Comparison of ENCODE assay signal across 8 mouse cellular contexts in the genomic region with DNA sequence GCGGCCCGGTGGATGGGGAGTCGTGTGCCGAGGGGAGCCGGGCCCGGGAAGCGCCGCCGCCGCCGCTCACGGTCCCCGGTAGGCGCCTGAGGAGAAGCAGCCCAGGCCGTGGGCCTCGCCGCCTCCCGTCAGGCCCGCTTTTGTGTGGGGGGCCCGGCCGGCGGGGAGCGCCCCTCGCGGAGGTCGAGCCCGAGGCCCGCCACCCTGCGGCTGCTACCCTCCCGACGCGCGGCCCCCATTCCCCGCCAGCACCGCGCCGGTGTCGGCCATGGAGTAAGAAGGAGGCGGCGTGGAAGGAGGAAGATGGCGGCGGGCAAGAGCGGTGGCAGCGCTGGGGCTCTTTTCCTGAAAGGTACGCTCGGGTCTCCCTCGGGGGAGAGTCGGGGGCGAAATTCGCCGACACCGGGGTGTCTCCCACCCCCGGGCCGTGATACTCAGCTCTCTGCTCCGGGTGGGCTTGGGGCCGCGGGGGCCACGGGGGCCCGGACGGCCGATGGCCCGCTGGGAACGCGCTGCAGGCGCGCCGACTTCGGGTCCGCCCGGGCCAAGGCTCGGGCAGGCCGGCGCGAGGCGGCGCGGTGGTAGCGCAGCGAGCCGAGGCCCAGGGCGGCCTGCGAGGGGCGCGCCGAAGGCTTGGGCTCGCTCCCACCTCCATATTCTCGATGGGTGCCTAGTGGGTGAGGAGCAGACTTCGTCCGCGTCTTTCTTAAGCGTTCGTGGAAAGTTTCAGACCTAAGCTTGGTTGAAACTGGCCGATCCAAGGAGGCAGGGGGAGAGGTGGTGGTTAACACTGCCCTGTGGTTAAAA. TPM values are rescaled to one million over a fixed set of nuclear protein-coding genes. Genes with fewer than 3 reads are reported as not detected.
A peak's percentile ranks its signal among the peaks of the same experiment; 100 is the strongest.
DNase-seq lines count a peak whose midpoint lies in the region; ATAC-seq lines count a peak whose summit lies in the region.

No protein-coding gene starts in this region.

- H3K4me3 ChIP-seq in embryonic facial prominence, embryonic 14.5 days (ENCODE audit: low read depth, low read length), result peak overlapping the region; percentile 86
- peak overlapping the region; percentile 83 for H3K4me3 ChIP-seq in limb, embryonic 15.5 days
- peak overlapping the region; percentile 95 for H3K4me3 ChIP-seq in midbrain, embryonic 16.5 days (ENCODE audit: low read depth, low read length)

- no peaks in the 10 kb centered on the region for H3K36me3 ChIP-seq in embryonic facial prominence, embryonic 14.5 days (ENCODE audit: control insufficient read depth, insufficient read depth, low read length)
- no peaks in the 10 kb centered on the region for H3K36me3 ChIP-seq in limb, embryonic 15.5 days
- no peaks in the 10 kb centered on the region for H3K36me3 ChIP-seq in midbrain, embryonic 16.5 days (ENCODE audit: control insufficient read depth, insufficient read depth, low read length)

- peak overlapping the region; percentile 96 for H3K9ac ChIP-seq in embryonic facial prominence, embryonic 14.5 days (ENCODE audit: low read depth, low read length)
- peak overlapping the region; percentile 95 for H3K9ac ChIP-seq in limb, embryonic 15.5 days
- peak overlapping the region; percentile 100 for H3K9ac ChIP-seq in midbrain, embryonic 16.5 days (ENCODE audit: low read depth, low read length)

- peaks cover 17% of the 10 kb centered on the region for H3K4me1 ChIP-seq in embryonic facial prominence, embryonic 14.5 days (ENCODE audit: control insufficient read depth, insufficient read depth, low read length)
- H3K4me1 ChIP-seq in limb, embryonic 15.5 days, result 0 out of 2 replicates have a peak, but pooled peaks cover 6% of the 10 kb centered on the region
- peaks cover 25% of the 10 kb centered on the region for H3K4me1 ChIP-seq in midbrain, embryonic 16.5 days (ENCODE audit: control insufficient read depth, insufficient read depth, low read length)

- 0 out of 2 replicates have a peak, but pooled peaks cover 9% of the 10 kb centered on the region for H3K9me3 ChIP-seq in embryonic facial prominence, embryonic 14.5 days (ENCODE audit: control insufficient read depth, low read length)
- 0 out of 2 replicates have a peak, but pooled peaks cover 3% of the 10 kb centered on the region for H3K9me3 ChIP-seq in limb, embryonic 15.5 days
- no peaks in the 10 kb centered on the region for H3K9me3 ChIP-seq in midbrain, embryonic 16.5 days (replicated peaks; ENCODE audit: control insufficient read depth, low read length, poor library complexity, severe bottlenecking)

- H3K27me3 ChIP-seq in embryonic facial prominence, embryonic 14.5 days (replicated peaks; ENCODE audit: control insufficient read depth, insufficient read depth, low read length), result no peaks in the 10 kb centered on the region
- no peaks in the 10 kb centered on the region for H3K27me3 ChIP-seq in limb, embryonic 15.5 days
- no peaks in the 10 kb centered on the region for H3K27me3 ChIP-seq in midbrain, embryonic 16.5 days (ENCODE audit: control insufficient read depth, insufficient read depth, low read depth, low read length)

- H3K4me2 ChIP-seq in embryonic facial prominence, embryonic 14.5 days (ENCODE audit: low read depth, low read length), result peak overlapping the region; percentile 63
- H3K4me2 ChIP-seq in limb, embryonic 15.5 days, result peak overlapping the region; percentile 58
- H3K4me2 ChIP-seq in midbrain, embryonic 16.5 days (ENCODE audit: low read length), result peak overlapping the region; percentile 69

- ATAC-seq in embryonic facial prominence, embryonic 14.5 days (ENCODE audit: low read depth), result peak; percentile 82
- ATAC-seq in limb, embryonic 15.5 days (ENCODE audit: insufficient number of reproducible peaks, low FRiP score, low TSS enrichment, low read depth), result peak; percentile 70
- ATAC-seq in midbrain, embryonic 16.5 days, result peak; percentile 87

- peak overlapping the region; percentile 100 for H3K27ac ChIP-seq in embryonic facial prominence, embryonic 14.5 days (replicated peaks; ENCODE audit: low read depth, low read length)
- peak overlapping the region; percentile 99 for H3K27ac ChIP-seq in limb, embryonic 15.5 days
- peak overlapping the region; percentile 100 for H3K27ac ChIP-seq in midbrain, embryonic 16.5 days (ENCODE audit: low read length)

- 1% methylated on average over 31 of the region's 93 CpGs for WGBS in embryonic facial prominence, embryonic 14.5 days
- under 1% methylated on average over 76 of the region's 93 CpGs for WGBS in limb, embryonic 15.5 days
- under 1% methylated on average over 88 of the region's 93 CpGs for whole genome bisulfite sequencing in midbrain, embryonic 16.5 days

- DNase-seq in 3T3-L1 (ENCODE audit: low read depth, low spot score), result peak; percentile 43
- DNase-seq in adrenal gland, postnatal 4 days (ENCODE audit: low spot score in 2 of 2), result peak; percentile 49 to 56
- DNase-seq in embryonic facial prominence, embryonic 14.5 days (ENCODE audit: low spot score), result peak; percentile 73
- peak; percentile 58 to 61 for DNase-seq in heart, adult 9 months (ENCODE audit: low spot score in 2 of 2)
- peak; percentile 68 for DNase-seq in kidney, adult 9 months
- peak; percentile 63 to 78 for DNase-seq in spleen, adult 18-20 months

RNA-seq across cellular contexts. Expression of gene Senp6, which starts 0.7 kb away (rescaled TPM):
- 100 to 1,000 TPM; 144 to 156 TPM for total RNA-seq in adrenal gland, postnatal 4 days (2021)
- 59.9 and 65.2 TPM in 2 replicates for polyA plus RNA-seq in embryonic facial prominence, embryonic 14.5 days (2014; fragmentation: Nextera tagmentation; extraction: Ambion mirVana)
- polyA plus RNA-seq in limb, embryonic 15.5 days (2015; fragmentation: Nextera tagmentation; extraction: Ambion mirVana), result 40.1 and 48.3 TPM in 2 replicates
- polyA plus RNA-seq in midbrain, embryonic 16.5 days (2015; fragmentation: Nextera tagmentation; extraction: Ambion mirVana), result 41.3 and 45.0 TPM in 2 replicates

RNA-seq across cellular contexts. Expression of gene Filip1, which starts 54.8 kb away (rescaled TPM):
- 10 to 100 TPM; 54.2 to 55.2 TPM for total RNA-seq in adrenal gland, postnatal 4 days (2021)
- 10.1 and 10.4 TPM in 2 replicates for polyA plus RNA-seq in embryonic facial prominence, embryonic 14.5 days (2014; fragmentation: Nextera tagmentation; extraction: Ambion mirVana)
- polyA plus RNA-seq in limb, embryonic 15.5 days (2015; fragmentation: Nextera tagmentation; extraction: Ambion mirVana), result 8.4 and 10.1 TPM in 2 replicates
- 3.9 and 4.0 TPM in 2 replicates for polyA plus RNA-seq in midbrain, embryonic 16.5 days (2015; fragmentation: Nextera tagmentation; extraction: Ambion mirVana)

Comparison
In these comparisons a context has a peak if more than half of its experiments do, and no peak if none do; other contexts are left out.
1. Peak in every context shown above with its lines: DNase-seq, ATAC-seq, H3K4me3 ChIP-seq and H3K27ac ChIP-seq.